Mouse (Mus musculus) CH12.LX (cell line): ENCODE results near the gene Cntnap1. TPM values are rescaled to one million over a fixed set of nuclear protein-coding genes. Genes with fewer than 3 reads are reported as not detected.

Experiments used
- DNase-seq: peaks from one replicate; pipeline ENCODE4 v3.0.0-alpha.2; 2013; ENCODE audit errors: extremely low read depth
- H3K27ac ChIP-seq: 2 replicates; pipeline ENCODE4 v1.5.1; 2012; ENCODE audit warnings: low read depth, mild to moderate bottlenecking, control low read depth, moderate library complexity; ENCODE audit not compliant: insufficient read depth
- H3K27me3 ChIP-seq: replicated peaks from 2 replicates; pipeline ENCODE3; 2012; ENCODE audit warnings: inconsistent platforms
- H3K36me3 ChIP-seq, 2 experiments: replicated peaks in 1 of 2; 2 replicates each; pipeline versions ENCODE3 to v1.6.1; 2012; ENCODE audit warnings: inconsistent platforms in 1 of 2, low read length in 1 of 2, mild to moderate bottlenecking in 1 of 2, mixed read lengths in 1 of 2, moderate library complexity in 1 of 2; ENCODE audit not compliant: control insufficient read depth in 1 of 2, insufficient read depth in 1 of 2
- H3K4me1 ChIP-seq, 2 experiments: 2 replicates each; pipeline ENCODE4 v1.6.1; 2012; ENCODE audit warnings: inconsistent platforms in 1 of 2, moderate library complexity in 1 of 2; ENCODE audit not compliant: insufficient read depth in 2 of 2, control insufficient read depth in 1 of 2
- H3K4me2 ChIP-seq: 2 replicates; pipeline ENCODE4 v1.6.1; 2012; ENCODE audit warnings: low read depth, mild to moderate bottlenecking, control low read depth; ENCODE audit not compliant: poor library complexity, insufficient read depth, severe bottlenecking
- H3K4me3 ChIP-seq, 3 experiments: fragments of 150-350 bp in 1 of 3; sonication (generic) in 1 of 3; replicated peaks in 1 of 3; 2 replicates each; pipeline versions ENCODE3 to v1.5.1; 2011 to 2012; ENCODE audit warnings: low read depth in 2 of 3, low read length in 2 of 3, mild to moderate bottlenecking in 2 of 3, moderate library complexity in 2 of 3, control low read depth in 1 of 3, improper control_type of control experiment in 1 of 3, inconsistent platforms in 1 of 3, mixed read lengths in 1 of 3; ENCODE audit not compliant: poor library complexity in 1 of 3
- H3K79me2 ChIP-seq: replicated peaks from 2 replicates; pipeline ENCODE4 v1.6.1; 2012; ENCODE audit warnings: mild to moderate bottlenecking, moderate library complexity; ENCODE audit not compliant: control insufficient read depth, poor library complexity, insufficient read depth, severe bottlenecking; ENCODE audit errors: extremely low read depth
- H3K9ac ChIP-seq: 2 replicates; pipeline ENCODE4 v1.6.1; 2012; ENCODE audit warnings: low read depth, mild to moderate bottlenecking, control low read depth, moderate library complexity; ENCODE audit not compliant: insufficient read depth
- H3K9me3 ChIP-seq: replicated peaks from 2 replicates; pipeline ENCODE3; 2012; ENCODE audit warnings: low read length, inconsistent platforms, mixed read lengths
- CTCF ChIP-seq, 2 experiments: IDR thresholded peaks in 1 of 2; conservative IDR thresholded peaks in 1 of 2; 2 replicates each; pipeline ENCODE4 v1.5.1; 2011 to 2012; ENCODE audit warnings: low read depth in 2 of 2, low read length in 2 of 2, improper control_type of control experiment in 1 of 2, inconsistent platforms in 1 of 2, mild to moderate bottlenecking in 1 of 2, moderate library complexity in 1 of 2
- ELF1 ChIP-seq: IDR thresholded peaks from 2 replicates; pipeline ENCODE4 v1.6.1; 2014; ENCODE audit warnings: low read depth, mild to moderate bottlenecking, inconsistent platforms, low read length, improper control_type of control experiment
- EP300 ChIP-seq: IDR thresholded peaks from 2 replicates; pipeline ENCODE4 v1.6.1; 2011; ENCODE audit warnings: low read length, improper control_type of control experiment
- ETS1 ChIP-seq: conservative IDR thresholded peaks from 2 replicates; pipeline ENCODE4 v1.6.1; 2012; ENCODE audit warnings: low read depth, mild to moderate bottlenecking, inconsistent platforms, low read length, improper control_type of control experiment, moderate library complexity
- GABPA ChIP-seq: IDR thresholded peaks from 2 replicates; pipeline ENCODE4 v1.6.1; 2012; ENCODE audit warnings: low read depth, low read length, improper control_type of control experiment, inconsistent platforms; ENCODE audit not compliant: insufficient replicate concordance
- HCFC1 ChIP-seq: IDR thresholded peaks from 2 replicates; pipeline ENCODE4 v1.6.1; 2012; ENCODE audit warnings: low read depth, mild to moderate bottlenecking, inconsistent platforms, low read length, improper control_type of control experiment
- IRF4 ChIP-seq: IDR thresholded peaks from 2 replicates; pipeline ENCODE4 v1.6.1; 2014; ENCODE audit warnings: low read depth, mild to moderate bottlenecking, inconsistent platforms, low read length, improper control_type of control experiment
- MAFK ChIP-seq: IDR thresholded peaks from 2 replicates; pipeline ENCODE4 v1.6.1; 2011; ENCODE audit warnings: low read length, improper control_type of control experiment; ENCODE audit not compliant: insufficient replicate concordance
- MAX ChIP-seq: IDR thresholded peaks from 2 replicates; pipeline ENCODE4 v1.6.1; 2011; ENCODE audit warnings: low read length, improper control_type of control experiment
- NELFE ChIP-seq: IDR thresholded peaks from 2 replicates; pipeline ENCODE4 v1.6.1; 2011; ENCODE audit warnings: low read depth, low read length, improper control_type of control experiment
- POLR2A ChIP-seq: IDR thresholded peaks from 2 replicates; pipeline ENCODE4 v1.6.1; 2011; ENCODE audit warnings: low read depth, mild to moderate bottlenecking, improper control_type of control experiment, low read length
- RAD21 ChIP-seq: IDR thresholded peaks from 2 replicates; pipeline ENCODE4 v1.6.1; 2011; ENCODE audit warnings: low read depth, mild to moderate bottlenecking, low read length, improper control_type of control experiment, moderate library complexity
- RCOR1 ChIP-seq: conservative IDR thresholded peaks from 2 replicates; pipeline ENCODE4 v1.6.1; 2012; ENCODE audit warnings: low read depth, mild to moderate bottlenecking, inconsistent platforms, low read length, improper control_type of control experiment
- TBP ChIP-seq: conservative IDR thresholded peaks from 2 replicates; pipeline ENCODE4 v1.6.1; 2011; ENCODE audit warnings: low read depth, low read length, improper control_type of control experiment
- TCF12 ChIP-seq: IDR thresholded peaks from 2 replicates; pipeline ENCODE4 v1.6.1; 2014; ENCODE audit warnings: low read depth, mild to moderate bottlenecking, inconsistent platforms, low read length, improper control_type of control experiment
- UBTF ChIP-seq: IDR thresholded peaks from 2 replicates; pipeline ENCODE4 v1.6.1; 2012; ENCODE audit warnings: low read depth, mild to moderate bottlenecking, inconsistent platforms, low read length, improper control_type of control experiment, moderate library complexity
- ZC3H11A ChIP-seq: IDR thresholded peaks from 2 replicates; pipeline ENCODE4 v1.6.1; 2012; ENCODE audit warnings: low read depth, mild to moderate bottlenecking, inconsistent platforms, low read length, improper control_type of control experiment
- ZNF384 ChIP-seq: IDR thresholded peaks from 2 replicates; pipeline ENCODE4 v1.6.1; 2012; ENCODE audit warnings: low read depth, low read length, improper control_type of control experiment, inconsistent platforms
- dilution Hi-C: fragments of 300-500 bp; cut with MboI; formaldehyde crosslinking; loops from 2 replicates; pipeline ENCODE4 v1.14.3; 2020; ENCODE audit warnings: low sequenced_read_pairs; ENCODE audit not compliant: extremely low pct_unique_long_range_greater_than_20kb, extremely low pct_ligation_motif_present
- in situ Hi-C: fragments of 300-500 bp; cut with MboI; formaldehyde crosslinking; loops from 3 replicates; pipeline ENCODE4 v1.14.3; 2019; ENCODE audit warnings: low sequenced_read_pairs, low pct_ligation_motif_present, low pct_unique_long_range_greater_than_20kb, mixed read lengths
- polyA plus RNA-seq: library from polyadenylated mRNA; unstranded; fragments of >175 nt; gene quantifications from 2 replicates; pipeline ENCODE4 v1.2.1, GENCODE M21; 2012; ENCODE audit warnings: low read depth; ENCODE audit not compliant: insufficient read length
- total RNA-seq, 2 experiments: library from RNA; depleted of rRNA; stranded (reverse); fragments of 300-350 nt in 1 of 2; fragments of >200 nt in 1 of 2; gene quantifications; 2 replicates each; pipeline ENCODE4 v1.2.3; 2012 to 2014

Gene Cntnap1
- total and polyA plus RNA-seq, 3 experiments: 4.4 to 19.5 (median 15.6) TPM

- Histone ChIP-seq H3K79me2 (no peaks in the 10 kb centered on the region), H3K27ac (no peak overlapping the region), H3K4me1 (peaks cover 25 to 41% of the 10 kb centered on the region in 2 experiments), H3K9me3 (no peaks in the 10 kb centered on the region), H3K27me3 (no peaks in the 10 kb centered on the region), H3K4me3 (no peak overlapping the region)
- no peak for TF ChIP-seq ZC3H11A
- TF ChIP-seq NELFE: no peak
- TF ChIP-seq EP300: no peak
- TF ChIP-seq CTCF (conservative IDR thresholded peaks at IDR 0.05 in 1 of 2, IDR thresholded peaks at IDR 0.05 in 1 of 2; ENCODE audit: low read depth in 2 of 2, low read length in 2 of 2): no peak
- no peak for TF ChIP-seq POLR2A
- TF ChIP-seq ZNF384: no peak
- TF ChIP-seq IRF4: no peak
- no peak for TF ChIP-seq TBP
- TF ChIP-seq HCFC1: no peak
- no peak for TF ChIP-seq GABPA
- TF ChIP-seq RCOR1: no peak
- TF ChIP-seq UBTF: no peak
- TF ChIP-seq, all 38 proteins: peak for 0
- Histone ChIP-seq H3K36me3 (peaks cover 43 to 95% of the 10 kb centered on the region in 2 experiments), H3K9ac (no peak overlapping the region), H3K4me2 (no peak overlapping the region)
- in situ Hi-C loops: no loop called here
- DNase-seq: no peak
- dilution Hi-C loops: no loop called here
Measured at GRCm38 (mm10) chr11:101196175-101196574, 25.9 kb downstream of the Cntnap1 start.

GRCm38 (mm10) chr11:101199555-101199954 lies 29.2 kb downstream of the Cntnap1 start:
- peaks cover 48 to 87% of the 10 kb centered on the region in 2 experiments for H3K36me3 ChIP-seq
- no peak for TF ChIP-seq MAX
- no peak for TF ChIP-seq MAFK
- no peak for TF ChIP-seq TCF12
- TF ChIP-seq ETS1: no peak
- TF ChIP-seq ELF1: no peak
- TF ChIP-seq RAD21: no peak
- TF ChIP-seq UBTF: no peak
- TF ChIP-seq EP300: no peak
- TF ChIP-seq, all 38 proteins: peak for 0
- Histone ChIP-seq H3K4me1 (peaks cover 14 to 27% of the 10 kb centered on the region in 2 experiments), H3K27me3 (no peaks in the 10 kb centered on the region), H3K9ac (no peak overlapping the region), H3K27ac (no peak overlapping the region), H3K4me3 (no peak overlapping the region), H3K9me3 (no peaks in the 10 kb centered on the region), H3K4me2 (no peak overlapping the region), H3K79me2 (no peaks in the 10 kb centered on the region)
- in situ Hi-C loops: no loop called here
- dilution Hi-C loops: no loop called here
- no peak for DNase-seq
